20 mouse cellular contexts compared by ENCODE assay signal in genomic region chr8:4314852-4315251, GRCm38 (mm10).
"Had no signal": no experiment of that assay in that cellular context is flagged by ENCODE, and none has a peak within 500 bp of the region (broad histone marks: within the 10 kb centered on the region; RNA-seq: fewer than 3 reads in every experiment).

No protein-coding gene starts in this region.

- H3K27me3 ChIP-seq: heart, embryonic 12.5 days; hindbrain, embryonic 12.5 days; limb, embryonic 13.5 days; limb, embryonic 15.5 days; liver, embryonic 13.5 days; liver, embryonic 15.5 days had no signal

- H3K27ac ChIP-seq: heart, embryonic 10.5 days; hindbrain, embryonic 10.5 days; hindbrain, embryonic 12.5 days; hindbrain, embryonic 14.5 days; limb, embryonic 13.5 days; limb, embryonic 15.5 days; liver, embryonic 13.5 days; liver, embryonic 15.5 days had no signal

- DNase-seq: gastrocnemius, adult 2 months; gastrocnemius, postnatal 10 days; gastrocnemius, postnatal 25 days; heart, adult 18-20 months; heart, postnatal 10 days; heart, postnatal 4 days; kidney, adult 18-20 months; kidney, postnatal 10 days; kidney, postnatal 25 days; layer of hippocampus, postnatal 36 days; left cerebral cortex, postnatal 4 days; liver, embryonic 13.5 days had no signal

- H3K4me1 ChIP-seq: heart, embryonic 10.5 days; hindbrain, embryonic 10.5 days had no signal

- H3K4me3 ChIP-seq: gastrocnemius, adult 2 months; heart, embryonic 10.5 days; heart, embryonic 12.5 days; hindbrain, embryonic 10.5 days; hindbrain, embryonic 12.5 days; limb, embryonic 13.5 days; limb, embryonic 15.5 days; liver, embryonic 13.5 days; liver, embryonic 15.5 days had no signal
